Mouse (Mus musculus): ENCODE data around the gene Vmn2r41. TPM values are rescaled to one million over a fixed set of nuclear protein-coding genes. Genes with fewer than 3 reads are reported as not detected.

Gene Vmn2r41
- polyA plus RNA-seq (2012; rRNA removed; ENCODE audit: low replicate concordance), result not detected in 2 replicates

DNA sequence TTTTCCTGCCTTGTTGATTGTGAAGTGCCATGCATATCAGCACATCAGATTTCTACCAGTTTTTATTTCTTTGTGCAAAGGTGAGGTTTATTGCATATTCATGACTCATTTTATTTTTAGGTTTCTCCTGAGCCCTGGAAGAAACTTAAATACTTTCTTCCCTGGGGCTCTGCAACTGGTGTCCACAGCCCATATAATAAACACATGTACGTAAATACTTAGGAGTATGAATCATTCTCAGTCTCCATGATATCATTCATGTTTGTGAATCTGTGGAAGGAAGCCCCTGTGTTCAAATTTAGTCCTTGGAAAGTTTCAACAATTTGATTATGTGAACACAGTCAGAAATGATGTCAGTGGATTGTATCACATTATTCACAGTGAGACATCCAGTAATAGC is at the start of gene Vmn2r41:
Vmn2r41 (minus strand) TSS at position 101 of the 400 bp plus-strand sequence.

DNA sequence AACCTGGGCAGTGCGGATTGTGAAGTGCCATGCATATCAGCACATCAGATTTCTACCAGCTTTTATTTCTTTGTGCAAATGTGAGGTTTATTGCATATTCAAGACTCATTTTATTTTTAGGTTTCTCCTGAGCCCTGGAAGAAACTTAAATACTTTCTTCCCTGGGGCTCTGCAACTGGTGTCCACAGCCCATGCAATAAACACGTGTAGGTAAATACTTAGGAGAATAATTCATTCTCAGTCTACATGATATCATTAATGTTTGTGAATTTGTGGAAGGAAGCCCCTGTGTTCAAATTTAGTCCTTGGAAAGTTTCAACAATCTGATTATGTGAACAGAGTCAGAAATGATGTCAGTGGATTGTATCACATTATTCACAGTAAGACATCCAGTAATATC is 38.8 kb upstream of the Vmn2r41 start, which contains the start of gene Vmn2r42:
Vmn2r42 (minus strand) TSS at position 101 of the 400 bp plus-strand sequence.

Other genes with a start within 250 kb of the Vmn2r41 start
- not detected in 2 replicates for gene Vmn2r42, start 38.7 kb upstream of the Vmn2r41 start, polyA plus RNA-seq (2012; rRNA removed; ENCODE audit: low replicate concordance)
- gene Vmn2r43, start 98.9 kb upstream of the Vmn2r41 start, polyA plus RNA-seq (2012; rRNA removed; ENCODE audit: low replicate concordance), result not detected in 2 replicates
- gene Vmn2r44, start 221.7 kb upstream of the Vmn2r41 start, polyA plus RNA-seq (2012; rRNA removed; ENCODE audit: low replicate concordance), result not detected in 2 replicates

Data from duodenum, adult 2 months (tissue).